Mouse (Mus musculus): ENCODE results near the gene Pprc1. TPM values are rescaled to one million over a fixed set of nuclear protein-coding genes. Genes with fewer than 3 reads are reported as not detected.

Pprc1 gene
- polyA plus RNA-seq, 1 experiment from 2014 or later = 38.3 TPM

Other genes starting within 250 kb of the Pprc1 start
- gene Kcnip2, start 228.8 kb upstream of the Pprc1 start, polyA plus RNA-seq (2015; fragmentation: Nextera tagmentation; extraction: Ambion mirVana) = 2.1 and 2.5 TPM in 2 replicates
- gene Armh3, start 46.4 kb upstream of the Pprc1 start, polyA plus RNA-seq (2015; fragmentation: Nextera tagmentation; extraction: Ambion mirVana) = 16.6 and 20.5 TPM in 2 replicates
- 8.7 and 10.1 TPM in 2 replicates for gene Hps6, start 41.4 kb upstream of the Pprc1 start, polyA plus RNA-seq (2015; fragmentation: Nextera tagmentation; extraction: Ambion mirVana)
- 114 and 120 TPM in 2 replicates for gene Ldb1, start 328 bp downstream of the Pprc1 start, polyA plus RNA-seq (2015; fragmentation: Nextera tagmentation; extraction: Ambion mirVana)
- 74.1 and 76.9 TPM in 2 replicates for gene Nolc1, start 31.0 kb downstream of the Pprc1 start, polyA plus RNA-seq (2015; fragmentation: Nextera tagmentation; extraction: Ambion mirVana)
- 1.6 and 3.7 TPM in 2 replicates for gene Elovl3, start 87.0 kb downstream of the Pprc1 start, polyA plus RNA-seq (2015; fragmentation: Nextera tagmentation; extraction: Ambion mirVana)
- 10.4 and 12.4 TPM in 2 replicates for gene Pitx3, start 103.4 kb downstream of the Pprc1 start, polyA plus RNA-seq (2015; fragmentation: Nextera tagmentation; extraction: Ambion mirVana)
- 61.2 and 67.1 TPM in 2 replicates for gene Gbf1, start 107.6 kb downstream of the Pprc1 start, polyA plus RNA-seq (2015; fragmentation: Nextera tagmentation; extraction: Ambion mirVana)